Mouse (Mus musculus) heart, embryonic 14.5 days (tissue): ENCODE data around the gene Tspan5. TPM values are rescaled to one million over a fixed set of nuclear protein-coding genes. Genes with fewer than 3 reads are reported as not detected.

ENCODE experiments used
- ATAC-seq: fragments of 200-750 bp; cut with Nextera tagmentation; 2 replicates; pipeline ENCODE4 v1.8.0; 2017; ENCODE audit warnings: low read depth, moderate TSS enrichment; ENCODE audit not compliant: insufficient number of reproducible peaks, insufficient read depth, low FRiP score
- H3K27ac ChIP-seq, 2 experiments: fragments of 200-500 bp in 1 of 2; fragments of 300-500 bp in 1 of 2; sonication (generic) in 1 of 2; replicated peaks in 1 of 2; 2 replicates each; pipeline ENCODE4 v1.5.1; 2012 to 2014; ENCODE audit warnings: low read depth in 2 of 2, low read length in 2 of 2, control low read depth in 1 of 2, mild to moderate bottlenecking in 1 of 2, mixed read lengths in 1 of 2; ENCODE audit not compliant: control insufficient read depth in 1 of 2, insufficient read depth in 1 of 2
- H3K27me3 ChIP-seq: fragments of 300-500 bp; sonication (generic); 2 replicates; pipeline ENCODE4 v1.6.1; 2014; ENCODE audit warnings: mild to moderate bottlenecking, low read length, control low read depth; ENCODE audit not compliant: control insufficient read depth, insufficient read depth
- H3K36me3 ChIP-seq: fragments of 300-500 bp; sonication (generic); 2 replicates; pipeline ENCODE4 v1.6.1; 2014; ENCODE audit warnings: mild to moderate bottlenecking, control low read depth, low read length, mixed read lengths; ENCODE audit not compliant: control insufficient read depth, insufficient read depth
- H3K4me1 ChIP-seq, 2 experiments: fragments of 200-500 bp in 1 of 2; fragments of 300-500 bp in 1 of 2; sonication (generic) in 1 of 2; 2 replicates each; pipeline ENCODE4 v1.6.1; 2012 to 2014; ENCODE audit warnings: low read length in 2 of 2, control low read depth in 1 of 2, mixed read lengths in 1 of 2; ENCODE audit not compliant: control insufficient read depth in 2 of 2, insufficient read depth in 2 of 2
- H3K4me2 ChIP-seq: fragments of 300-500 bp; sonication (generic); 2 replicates; pipeline ENCODE4 v1.6.1; 2014; ENCODE audit warnings: mild to moderate bottlenecking, low read length
- H3K4me3 ChIP-seq, 2 experiments: fragments of 200-500 bp in 1 of 2; fragments of 300-500 bp in 1 of 2; sonication (generic) in 1 of 2; 2 replicates each; pipeline ENCODE4 v1.5.1; 2012 to 2014; ENCODE audit warnings: low read length in 2 of 2, mild to moderate bottlenecking in 2 of 2, control low read depth in 1 of 2, low read depth in 1 of 2, moderate library complexity in 1 of 2; ENCODE audit not compliant: control insufficient read depth in 1 of 2, insufficient read depth in 1 of 2
- H3K9ac ChIP-seq: fragments of 300-500 bp; sonication (generic); 2 replicates; pipeline ENCODE4 v1.6.1; 2014; ENCODE audit warnings: mild to moderate bottlenecking, low read length
- H3K9me3 ChIP-seq: fragments of 300-500 bp; sonication (generic); 2 replicates; pipeline ENCODE4 v1.6.1; 2016; ENCODE audit warnings: low read length, control low read depth; ENCODE audit not compliant: control insufficient read depth
- WGBS: fragments of 180-500 bp; shearing (Covaris S2); extraction: QIAGEN DNeasy Blood & Tissue Kit; methylation state at CpG from one replicate; pipeline ENCODE4 v1.1.7; 2014; 5-methylcytosine and 5-hydroxymethylcytosine counted together
- polyA plus RNA-seq: library from polyadenylated mRNA; unstranded; fragments of >200 nt; fragmentation: Nextera tagmentation; extraction: Ambion mirVana; gene quantifications from 2 replicates; pipeline ENCODE4 v1.2.1, GENCODE M21; 2014

Tspan5 gene
- polyA plus RNA-seq, 1 experiment from 2014 or later, result 17.4 TPM

- ATAC-seq, result no peak
- no peak overlapping the region for H3K4me2 ChIP-seq
- 90% methylated on average over 9 of the region's 9 CpGs for WGBS
Observed at GRCm38 (mm10) chr3:138823857-138824256, 81.9 kb downstream of the Tspan5 start.

GRCm38 (mm10) chr3:138825296-138825695 is 83.3 kb downstream of the Tspan5 start:
- Histone ChIP-seq H3K4me3 (no peak overlapping the region), H3K4me1 (peaks cover 0 to 5% of the 10 kb centered on the region in 2 experiments; a peak in 1 of 4 replicates), H3K36me3 (no peaks in the 10 kb centered on the region), H3K9me3 (no peaks in the 10 kb centered on the region), H3K4me2 (no peak overlapping the region), H3K9ac (no peak overlapping the region), H3K27ac (no peak overlapping the region), H3K27me3 (no peaks in the 10 kb centered on the region)
- ATAC-seq, result no peak
- WGBS, result 42% methylated on average over 6 of the region's 6 CpGs

More at GRCm38 (mm10) chr3:138823857-138824256, 81.9 kb downstream of the Tspan5 start:
- Histone ChIP-seq H3K4me3 (no peak overlapping the region), H3K27me3 (no peaks in the 10 kb centered on the region), H3K9ac (no peak overlapping the region), H3K4me1 (peaks cover 0 to 5% of the 10 kb centered on the region in 2 experiments; a peak in 1 of 4 replicates), H3K36me3 (no peaks in the 10 kb centered on the region), H3K27ac (no peak overlapping the region), H3K9me3 (no peaks in the 10 kb centered on the region)

GRCm38 (mm10) chr3:138826243-138826800 is 84.3 kb downstream of the Tspan5 start:
- H3K4me3 ChIP-seq, result no peak overlapping the region
- H3K4me2 ChIP-seq, result no peak overlapping the region
- H3K36me3 ChIP-seq, result no peaks in the 10 kb centered on the region
- H3K9me3 ChIP-seq, result no peaks in the 10 kb centered on the region
- H3K4me1 ChIP-seq, result peaks cover 0 to 5% of the 10 kb centered on the region in 2 experiments; a peak in 1 of 4 replicates
- 73% methylated on average over 8 of the region's 8 CpGs for WGBS
- no peaks in the 10 kb centered on the region for H3K27me3 ChIP-seq
- no peak overlapping the region for H3K27ac ChIP-seq
- no peak overlapping the region for H3K9ac ChIP-seq
- ATAC-seq, result no peak

- Histone ChIP-seq H3K27ac (no peak overlapping the region), H3K4me3 (no peak overlapping the region), H3K27me3 (no peaks in the 10 kb centered on the region), H3K9ac (no peak overlapping the region), H3K9me3 (no peaks in the 10 kb centered on the region), H3K4me2 (no peak overlapping the region), H3K36me3 (no peaks in the 10 kb centered on the region), H3K4me1 (no peaks in the 10 kb centered on the region)
- no peak for ATAC-seq
- WGBS, result 77% methylated on average over 9 of the region's 9 CpGs
Observed at GRCm38 (mm10) chr3:138832827-138833517, 91.0 kb downstream of the Tspan5 start.

GRCm38 (mm10) chr3:138834174-138834573 is 92.2 kb downstream of the Tspan5 start:
- Histone ChIP-seq H3K4me1 (no peaks in the 10 kb centered on the region; a peak in 2 of 4 replicates), H3K4me3 (no peak overlapping the region), H3K4me2 (no peak overlapping the region), H3K36me3 (no peaks in the 10 kb centered on the region), H3K27ac (no peak overlapping the region), H3K27me3 (no peaks in the 10 kb centered on the region), H3K9me3 (no peaks in the 10 kb centered on the region), H3K9ac (no peak overlapping the region)
- 83% methylated on average over 11 of the region's 11 CpGs for WGBS
- ATAC-seq, result no peak

GRCm38 (mm10) chr3:138836937-138837336 is 94.9 kb downstream of the Tspan5 start:
- H3K27me3 ChIP-seq, result no peaks in the 10 kb centered on the region
- no peaks in the 10 kb centered on the region for H3K36me3 ChIP-seq
- no peak for ATAC-seq
- H3K27ac ChIP-seq, result no peak overlapping the region
- no peaks in the 10 kb centered on the region; a peak in 2 of 4 replicates for H3K4me1 ChIP-seq
- H3K4me3 ChIP-seq, result no peak overlapping the region
- no peak overlapping the region for H3K9ac ChIP-seq
- WGBS, result 72% methylated on average over 5 of the region's 5 CpGs
- no peaks in the 10 kb centered on the region for H3K9me3 ChIP-seq
- no peak overlapping the region for H3K4me2 ChIP-seq

- no peak overlapping the region for H3K4me2 ChIP-seq
- no peaks in the 10 kb centered on the region for H3K9me3 ChIP-seq
- H3K4me1 ChIP-seq, result no peaks in the 10 kb centered on the region; a peak in 2 of 4 replicates
- WGBS, result 86% methylated on average over 6 of the region's 6 CpGs
- ATAC-seq, result no peak
- no peaks in the 10 kb centered on the region for H3K27me3 ChIP-seq
- no peak overlapping the region for H3K9ac ChIP-seq
- H3K36me3 ChIP-seq, result no peaks in the 10 kb centered on the region
- H3K27ac ChIP-seq, result no peak overlapping the region
- no peak overlapping the region for H3K4me3 ChIP-seq
Observed at GRCm38 (mm10) chr3:138837651-138838050, 95.7 kb downstream of the Tspan5 start.
